Mouse (Mus musculus) CD4-positive, CD25-positive, alpha-beta regulatory T cell, adult 4 months (primary cell): Measurements from ENCODE around the gene AC131692.1. TPM values are rescaled to one million over a fixed set of nuclear protein-coding genes. Genes with fewer than 3 reads are reported as not detected.
A peak's percentile ranks its signal among the peaks of the same experiment; 100 is the strongest.

ENCODE experiments used
- ATAC-seq: one replicate; pipeline ENCODE4 v1.8.0; 2017
- polyA plus RNA-seq, 2 experiments: library from polyadenylated mRNA; unstranded; fragments of 100-300 nt; shearing (Covaris generic); gene quantifications; one replicate each; pipeline ENCODE4 v1.2.1; 2017

The AC131692.1 gene
- polyA plus RNA-seq, 2 experiments from 2014 or later: not detected

- no peak for ATAC-seq
Observed at GRCm38 (mm10) chr19:6068951-6069350, 25.3 kb upstream of the AC131692.1 start.

GRCm38 (mm10) chr19:6069851-6070250 is 24.4 kb upstream of the AC131692.1 start:
- no peak for ATAC-seq

- no peak for ATAC-seq
Observed at GRCm38 (mm10) chr19:6070571-6071250, 23.5 kb upstream of the AC131692.1 start.

GRCm38 (mm10) chr19:6071261-6071660 is 23.0 kb upstream of the AC131692.1 start:
- no peak for ATAC-seq

GRCm38 (mm10) chr19:6073889-6074288 is 20.3 kb upstream of the AC131692.1 start:
- no peak for ATAC-seq

- ATAC-seq: peak; percentile 99
Observed at GRCm38 (mm10) chr19:6076564-6077393, 17.4 kb upstream of the AC131692.1 start, which contains the start of gene Vps51. Gene Vps51 (minus strand): TSS chr19:6077231.

GRCm38 (mm10) chr19:6079983-6080480 is 14.2 kb upstream of the AC131692.1 start, which contains the start of gene Tmem262:
Gene Tmem262 (plus strand): TSS chr19:6080033.
- no peak for ATAC-seq

- no peak for ATAC-seq
Observed at GRCm38 (mm10) chr19:6082156-6082555, 12.1 kb upstream of the AC131692.1 start, which contains the start of gene Gm28374. Gene Gm28374 (minus strand): TSS chr19:6082256.

GRCm38 (mm10) chr19:6084478-6085248 is 9.6 kb upstream of the AC131692.1 start, which contains the start of the genes Zfpl1 and Cdca5:
Gene Zfpl1 (minus strand): TSS chr19:6084956.
Gene Cdca5 (plus strand): TSS chr19:6084983.
- ATAC-seq: peak; percentile 94

- ATAC-seq: peak; percentile 78
Observed at GRCm38 (mm10) chr19:6085417-6085879, 8.8 kb upstream of the AC131692.1 start.

- no peak for ATAC-seq
Observed at GRCm38 (mm10) chr19:6088841-6089240, 5.4 kb upstream of the AC131692.1 start.

- no peak for ATAC-seq
Observed at GRCm38 (mm10) chr19:6097847-6098246, 3.6 kb downstream of the AC131692.1 start.

GRCm38 (mm10) chr19:6101186-6101585 is 7.0 kb downstream of the AC131692.1 start:
- ATAC-seq: no peak

GRCm38 (mm10) chr19:6102169-6102853 is 8.1 kb downstream of the AC131692.1 start:
- ATAC-seq: no peak

- ATAC-seq: no peak
Observed at GRCm38 (mm10) chr19:6104476-6104875, 10.3 kb downstream of the AC131692.1 start.

- ATAC-seq: no peak
Observed at GRCm38 (mm10) chr19:6105586-6105985, 11.4 kb downstream of the AC131692.1 start, which contains the start of gene Naaladl1. Gene Naaladl1 (plus strand): TSS chr19:6105782.

GRCm38 (mm10) chr19:6113116-6113515 is 18.9 kb downstream of the AC131692.1 start:
- no peak for ATAC-seq

- no peak for ATAC-seq
Observed at GRCm38 (mm10) chr19:6116113-6116850, 22.1 kb downstream of the AC131692.1 start.

- no peak for ATAC-seq
Observed at GRCm38 (mm10) chr19:6117346-6117985, 23.2 kb downstream of the AC131692.1 start.

- peak; percentile 98 for ATAC-seq
Observed at GRCm38 (mm10) chr19:6117986-6118676, 23.9 kb downstream of the AC131692.1 start, which contains the start of gene Sac3d1. Gene Sac3d1 (minus strand): TSS chr19:6118650.
